Mouse (Mus musculus) cerebellum, adult 2 months (tissue): Measurements from ENCODE around the gene Foxo4.

Experiments
- CTCF ChIP-seq: fragments of 200-500 bp; IDR thresholded peaks from 2 replicates; pipeline ENCODE4 v1.5.1; 2011; ENCODE audit warnings: low read depth, mild to moderate bottlenecking, control low read depth, low read length, moderate library complexity, borderline replicate concordance; ENCODE audit not compliant: insufficient read depth
- POLR2A ChIP-seq: fragments of 200-500 bp; IDR thresholded peaks from 2 replicates; pipeline ENCODE4 v1.6.1; 2011; ENCODE audit warnings: low read length, control low read depth, borderline replicate concordance; ENCODE audit not compliant: insufficient read depth

GRCm38 (mm10) chrX:101289037-101289436 lies 34.7 kb downstream of the Foxo4 start:
- TF ChIP-seq CTCF (no peak), POLR2A (no peak)
